Mouse (Mus musculus): ENCODE data around the gene Nav2. TPM values are rescaled to one million over a fixed set of nuclear protein-coding genes. Genes with fewer than 3 reads are reported as not detected.

Nav2 gene
- total RNA-seq, 2 experiments from 2014 or later = 6.1 to 7.5 TPM

DNA sequence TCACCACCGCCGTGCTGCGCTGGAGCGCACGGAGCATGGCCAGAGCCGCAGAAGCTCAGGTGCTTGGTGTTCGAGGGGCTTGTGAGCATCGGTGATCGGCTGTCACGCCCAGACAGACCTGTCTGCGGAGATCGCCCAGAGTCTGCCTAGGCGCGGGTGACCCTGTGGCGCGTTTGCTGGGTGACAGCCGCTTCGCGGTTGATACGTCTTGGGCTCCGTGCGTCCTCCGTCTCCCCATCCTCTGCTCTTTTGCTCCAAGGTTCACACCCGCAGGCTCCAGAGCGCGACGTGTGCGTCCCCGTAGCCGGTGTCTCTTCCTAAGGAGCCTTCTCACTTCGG, 337.7 kb downstream of the Nav2 start:
- DNase-seq (ENCODE audit: low spot score in 2 of 2) = no peak

DNA sequence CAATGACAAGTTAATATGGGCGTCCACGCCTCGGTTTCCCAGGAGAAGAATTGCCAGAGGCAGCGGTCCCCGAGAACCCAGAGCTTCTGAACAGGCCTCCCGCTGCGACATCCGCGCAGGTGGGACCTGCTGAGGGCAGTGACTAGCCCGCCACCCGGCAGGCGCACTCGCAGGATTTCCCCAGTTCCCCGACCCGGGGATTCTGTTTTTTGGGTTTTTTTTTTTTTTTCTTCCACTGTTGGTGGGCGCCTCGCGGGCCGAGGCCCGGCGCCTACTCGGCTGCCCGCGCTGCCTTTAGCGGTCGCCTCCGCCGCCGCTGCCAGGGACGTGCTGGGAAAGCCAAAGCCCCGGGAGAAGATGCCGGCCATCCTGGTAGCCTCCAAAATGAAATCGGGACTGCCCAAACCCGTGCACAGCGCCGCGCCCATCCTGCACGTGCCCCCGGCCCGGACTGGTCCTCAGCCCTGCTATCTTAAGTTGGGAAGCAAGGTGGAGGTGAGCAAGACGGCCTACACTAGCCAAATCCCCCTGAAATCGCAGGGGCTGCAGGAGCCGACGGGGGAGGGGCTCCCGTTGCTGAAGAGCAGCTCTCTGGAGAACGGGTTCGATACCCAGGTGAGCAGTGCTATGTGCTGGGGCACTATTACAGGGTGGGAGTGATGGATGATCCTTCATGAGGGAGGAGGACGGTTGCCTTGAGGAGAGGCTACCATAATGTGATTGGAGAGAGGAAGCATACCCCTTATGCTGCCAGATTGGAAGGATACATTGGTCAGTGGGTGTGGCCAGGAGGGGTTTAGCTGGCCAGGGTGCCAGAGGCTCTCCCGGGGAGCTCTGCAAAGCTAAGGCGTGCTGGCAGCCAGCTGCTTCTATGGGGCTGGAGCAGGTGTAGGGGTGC, 338.3 kb downstream of the Nav2 start:
- peak in 1 of 2 experiments; percentile 28 for DNase-seq (ENCODE audit: low spot score in 2 of 2)

DNA sequence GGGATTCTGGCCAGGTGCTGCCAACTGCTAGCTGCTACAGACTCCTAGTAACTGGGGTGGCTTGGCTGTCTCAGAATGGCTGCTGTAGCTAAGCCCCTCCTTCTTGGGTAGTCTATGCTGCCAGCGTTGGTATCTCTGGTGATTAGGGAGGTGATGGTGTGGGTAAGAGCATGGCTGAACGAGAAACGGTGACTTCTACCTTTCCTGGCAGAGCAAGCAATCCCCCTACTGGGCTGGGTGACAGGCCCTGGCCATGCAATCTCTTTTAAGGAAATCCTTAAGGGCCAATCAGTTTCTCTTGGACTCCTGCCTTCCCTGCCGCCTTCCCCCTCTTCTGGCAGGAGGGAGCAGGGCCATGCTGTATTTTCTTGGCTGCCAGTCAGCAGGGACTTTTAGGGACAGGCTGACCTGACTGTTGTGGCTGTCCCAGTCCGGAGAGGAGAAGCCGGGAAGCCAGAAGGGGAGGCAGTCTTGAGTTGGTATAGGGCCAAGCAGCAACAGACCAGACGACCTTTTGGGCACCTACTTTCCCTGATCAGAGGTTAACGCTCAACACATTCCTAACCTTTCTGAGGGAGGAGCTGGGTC, 339.3 kb downstream of the Nav2 start:
- peak in 1 of 2 experiments; percentile 38 for DNase-seq (ENCODE audit: low spot score in 2 of 2)

DNA sequence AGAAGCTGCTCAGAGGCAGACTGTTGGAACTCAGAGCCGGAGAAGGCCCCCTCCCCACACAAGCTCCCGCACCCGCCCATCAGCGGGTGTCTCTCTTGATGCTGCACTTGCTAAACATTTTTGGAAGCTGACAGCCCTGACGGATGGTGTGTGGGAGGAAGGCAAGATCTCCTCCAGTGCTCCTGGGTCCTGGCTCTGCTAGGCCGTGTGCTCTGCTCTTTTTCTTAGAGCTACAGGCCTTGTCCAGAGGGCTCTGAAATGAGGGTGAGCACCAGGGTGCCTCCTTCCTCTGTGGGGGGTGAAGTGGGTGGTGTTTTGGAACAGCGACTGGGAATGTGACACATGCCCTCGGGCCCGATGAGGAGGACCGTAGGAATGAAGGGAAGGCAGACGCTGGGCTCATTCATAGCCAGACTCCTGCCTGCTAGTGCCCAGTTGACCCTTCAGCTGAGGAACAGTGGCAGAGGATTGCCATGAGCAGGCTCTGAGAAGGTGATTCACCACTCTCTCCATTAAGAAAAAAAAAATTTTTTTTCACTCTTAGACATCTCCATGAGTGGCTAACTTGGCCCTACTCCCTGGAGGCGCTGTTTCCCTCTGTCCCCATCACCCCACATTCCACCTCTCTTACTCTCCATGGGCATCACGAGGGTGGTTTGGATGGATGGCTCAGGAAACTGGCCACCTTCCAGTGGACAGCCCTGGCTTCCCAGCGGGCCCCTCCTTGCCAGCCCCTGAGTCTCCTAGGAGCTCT, 340.0 kb downstream of the Nav2 start:
- no peak for DNase-seq (ENCODE audit: low spot score in 2 of 2)

DNA sequence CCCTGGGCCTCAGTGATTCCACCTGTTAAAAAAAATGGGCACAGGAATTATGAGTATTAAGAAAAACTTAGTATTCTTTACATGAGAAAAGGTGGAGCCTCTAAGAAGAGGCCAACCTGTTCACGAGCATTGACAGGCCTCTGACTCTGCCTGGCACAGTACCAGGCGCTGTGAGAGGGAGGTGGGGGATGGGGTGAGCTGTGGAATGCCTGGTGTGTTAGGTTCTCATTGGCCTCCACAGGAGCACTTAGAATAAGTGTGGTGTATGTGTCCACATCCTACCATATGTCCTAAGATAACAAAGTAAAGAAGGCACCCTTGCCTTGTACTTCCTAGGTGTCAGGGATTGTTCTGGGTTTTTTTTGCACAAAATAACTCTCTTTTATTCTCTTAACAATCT, 340.9 kb downstream of the Nav2 start:
- no peak for DNase-seq (ENCODE audit: low spot score in 2 of 2)

DNA sequence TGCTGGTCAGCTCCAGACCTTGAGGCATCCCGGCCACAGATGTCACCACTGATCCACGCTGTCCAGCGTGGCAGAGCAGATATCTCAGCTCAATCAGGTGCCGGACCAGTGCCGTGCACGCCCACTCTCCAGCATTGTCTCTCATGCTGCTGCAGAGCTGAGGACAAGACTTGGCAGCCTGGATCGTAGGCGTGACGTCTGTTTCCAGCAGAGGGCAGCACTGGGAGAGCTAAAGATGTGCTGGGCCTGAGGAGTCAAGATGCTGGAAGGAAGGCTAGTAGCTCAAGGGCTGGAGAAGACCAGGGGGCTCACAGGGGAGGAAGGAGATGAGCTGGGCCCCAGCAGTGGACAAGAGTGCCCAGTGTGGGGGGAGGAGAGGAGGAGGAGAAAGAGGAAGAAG, 341.5 kb downstream of the Nav2 start:
- DNase-seq (ENCODE audit: low spot score in 2 of 2) = peak; percentile 77 to 79

DNA sequence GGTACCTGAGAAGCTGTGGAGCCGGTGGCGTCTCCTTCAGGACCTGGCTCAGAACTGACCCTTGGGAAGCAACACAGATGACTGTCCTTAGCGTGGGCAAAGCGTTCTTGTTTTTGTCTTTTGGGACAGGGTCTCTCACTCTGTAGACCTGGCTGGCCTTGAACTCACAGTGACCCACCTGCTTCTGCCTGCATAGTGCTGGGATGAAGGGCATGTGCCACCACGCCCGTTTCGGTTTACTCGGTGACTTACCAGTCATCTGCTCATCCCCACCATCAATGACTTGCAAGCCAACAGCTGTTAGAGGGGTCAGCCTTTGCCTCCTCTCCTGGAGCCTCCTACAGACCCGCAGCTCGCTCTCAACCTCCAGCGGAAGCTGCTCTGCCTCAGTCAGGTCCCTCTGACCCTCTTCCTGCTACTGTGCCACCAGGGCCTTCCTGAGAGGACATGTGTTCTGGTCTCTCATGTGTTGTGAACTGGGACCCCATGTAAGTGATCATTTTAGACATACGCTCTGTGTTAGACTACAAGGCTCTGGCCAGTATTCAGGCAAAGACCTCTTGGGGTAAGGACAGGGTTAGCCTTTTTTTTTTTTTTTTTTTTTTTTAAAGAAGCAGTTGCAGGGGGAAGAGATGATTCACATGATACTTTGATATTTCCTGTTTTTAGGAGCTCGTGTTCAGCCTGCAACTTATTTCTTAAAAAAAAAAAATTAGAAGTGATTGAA, 342.2 kb downstream of the Nav2 start:
- no peak for DNase-seq (ENCODE audit: low spot score in 2 of 2)

DNA sequence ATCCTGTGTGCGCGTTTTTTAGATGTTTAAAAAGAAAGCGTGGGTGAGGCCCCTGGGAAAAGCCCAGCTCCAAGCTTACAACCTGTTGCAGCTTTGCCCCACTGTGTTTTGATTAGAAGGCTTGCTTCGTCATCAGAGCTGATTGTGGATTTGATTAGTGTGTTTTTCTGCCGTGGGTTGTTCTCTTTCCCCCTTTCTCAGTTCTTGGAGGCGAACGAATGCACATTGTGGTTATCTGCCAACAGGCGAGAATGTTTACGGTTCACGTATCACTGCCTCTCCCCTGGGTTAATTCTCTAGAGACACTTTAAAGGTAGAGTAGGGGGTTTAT, 342.8 kb downstream of the Nav2 start:
- DNase-seq (ENCODE audit: low spot score in 2 of 2) = no peak

DNA sequence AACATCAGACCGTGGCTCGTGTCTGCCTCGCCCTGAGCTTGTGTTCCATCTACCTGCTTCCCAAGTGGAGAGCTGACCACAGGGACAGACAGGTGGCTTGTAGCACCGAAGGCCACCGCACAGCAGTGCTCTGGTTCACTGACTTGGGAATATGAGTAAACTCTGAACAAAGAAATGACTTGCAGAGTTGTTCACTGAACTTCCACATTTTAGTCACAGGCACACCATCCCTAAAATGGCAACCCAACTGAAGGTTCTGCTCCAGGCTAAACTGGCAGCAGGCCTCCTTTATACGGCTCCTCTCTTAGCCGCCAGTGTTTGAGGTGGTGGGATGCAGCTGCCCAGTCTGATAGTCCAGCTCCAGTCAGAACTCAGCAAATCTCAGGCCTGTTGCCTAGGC, 343.9 kb downstream of the Nav2 start:
- DNase-seq (ENCODE audit: low spot score in 2 of 2) = no peak

DNA sequence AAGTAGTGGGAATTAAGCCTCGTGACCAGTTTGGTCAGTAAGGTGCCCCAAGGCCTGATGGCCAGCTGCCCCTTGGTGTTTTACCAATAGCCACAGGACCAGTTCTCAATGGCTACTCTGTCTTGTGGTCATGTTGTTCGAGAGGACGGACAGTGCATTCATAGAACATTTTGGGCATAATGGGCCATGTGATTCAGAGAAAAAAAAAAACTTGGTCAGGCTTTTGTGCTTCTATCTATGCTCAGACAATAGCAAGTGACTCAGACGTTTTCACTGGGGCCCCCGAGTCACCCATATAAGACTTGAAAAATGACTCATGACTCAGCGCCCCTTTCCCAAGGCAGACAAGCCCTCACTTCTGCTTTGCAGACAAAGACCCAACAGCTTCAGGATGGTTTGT, 344.4 kb downstream of the Nav2 start:
- DNase-seq (ENCODE audit: low spot score in 2 of 2) = no peak

DNA sequence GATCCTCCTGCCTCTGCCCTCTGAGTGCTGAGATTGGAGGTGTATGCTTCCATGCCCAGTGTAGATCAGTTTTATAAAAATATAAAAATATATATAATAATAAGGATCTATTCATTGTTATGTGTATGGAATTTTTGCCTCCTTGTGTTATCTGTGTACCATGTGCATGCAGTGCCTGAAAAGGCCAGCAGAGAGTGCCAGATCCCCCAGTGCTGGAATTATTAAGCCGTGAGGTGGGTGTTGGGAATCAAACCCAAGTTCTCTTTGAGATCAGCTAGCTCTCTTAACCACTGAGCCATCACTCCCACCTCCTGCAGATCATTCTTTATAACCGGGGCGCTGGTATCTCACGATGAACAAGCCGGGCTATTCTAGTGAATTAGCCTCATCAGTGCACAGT, 346.5 kb downstream of the Nav2 start:
- no peak for DNase-seq (ENCODE audit: low spot score in 2 of 2)

DNA sequence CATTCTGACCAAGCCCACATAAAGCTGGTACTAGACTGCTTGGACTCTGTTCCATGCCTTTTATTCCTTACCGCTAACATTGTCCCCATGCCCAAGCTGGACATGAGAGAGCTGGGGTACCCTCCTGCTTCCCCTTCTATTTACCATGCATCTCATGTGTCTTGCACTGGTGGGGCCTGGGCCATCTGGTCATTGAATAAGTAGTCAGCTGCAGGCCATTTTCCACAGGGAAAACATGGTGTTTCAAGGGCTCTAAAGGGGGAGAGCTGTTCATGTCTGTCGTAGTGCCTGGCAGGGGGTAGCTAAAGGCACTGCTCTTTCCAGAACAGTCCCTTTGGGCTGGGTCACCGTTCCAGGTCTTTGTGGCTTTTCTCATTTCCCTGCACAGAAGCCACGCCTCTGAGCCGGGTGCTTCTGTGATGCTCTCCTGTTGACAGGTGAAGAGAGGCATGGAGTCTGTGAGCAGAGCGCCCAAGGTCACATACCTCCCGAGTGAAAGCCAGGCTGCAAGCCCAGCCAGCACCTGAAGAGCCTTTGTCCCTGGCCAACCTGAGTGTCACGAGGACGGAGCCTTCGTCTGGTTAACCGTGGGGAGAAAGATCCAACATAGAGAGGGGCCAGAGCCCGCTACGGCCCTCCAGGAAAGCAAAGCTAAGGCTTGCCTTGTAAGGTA, 348.9 kb downstream of the Nav2 start:
- no peak for DNase-seq (ENCODE audit: low spot score in 2 of 2)

DNA sequence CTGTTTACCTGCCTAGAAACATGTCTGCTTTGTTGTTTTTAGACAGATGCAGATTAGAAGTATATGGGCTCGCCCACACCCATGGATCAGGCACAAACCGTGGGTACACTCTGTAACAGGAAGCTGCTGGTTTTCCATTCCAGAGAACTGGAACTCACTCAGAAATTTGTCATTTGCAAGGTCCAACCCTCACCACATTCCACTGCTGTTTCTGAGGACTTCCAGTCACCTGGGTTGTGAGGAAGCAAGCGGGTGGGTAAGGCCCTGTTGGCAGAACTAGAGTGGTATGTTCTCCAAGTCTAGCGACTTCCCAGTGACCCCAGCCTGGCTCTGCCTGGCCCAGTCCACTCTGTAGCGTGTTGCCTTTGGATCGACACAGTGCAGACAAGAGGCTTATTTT, 349.6 kb downstream of the Nav2 start:
- no peak for DNase-seq (ENCODE audit: low spot score in 2 of 2)

DNA sequence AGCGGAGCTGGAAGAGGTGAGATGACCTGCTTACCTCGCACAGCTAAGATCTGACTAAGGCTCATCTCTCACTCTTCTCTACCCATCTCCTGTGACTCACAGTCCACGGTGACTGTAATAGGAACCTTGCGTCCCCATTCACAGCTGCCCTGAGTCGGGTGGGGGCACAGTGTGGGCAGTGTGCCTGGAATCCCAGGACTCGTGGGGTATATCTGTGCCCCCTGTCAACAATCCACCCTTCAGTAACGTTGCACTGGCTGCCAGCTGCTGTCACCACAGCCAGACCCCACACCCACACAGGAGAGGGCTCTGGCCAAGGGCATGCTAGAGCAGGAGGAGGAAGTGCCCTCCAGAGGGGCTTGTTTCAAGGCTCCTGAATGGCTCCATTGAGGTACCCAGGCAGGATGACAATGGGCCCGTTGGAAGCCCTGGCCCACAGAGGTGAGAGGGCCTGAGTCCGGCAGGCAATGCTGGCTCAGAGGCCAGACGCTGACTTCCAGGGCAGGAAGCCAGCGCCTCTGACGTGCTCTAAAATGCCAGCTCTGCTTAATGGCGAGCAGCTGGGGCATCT, 353.5 kb downstream of the Nav2 start:
- DNase-seq (ENCODE audit: low spot score in 2 of 2) = no peak

DNA sequence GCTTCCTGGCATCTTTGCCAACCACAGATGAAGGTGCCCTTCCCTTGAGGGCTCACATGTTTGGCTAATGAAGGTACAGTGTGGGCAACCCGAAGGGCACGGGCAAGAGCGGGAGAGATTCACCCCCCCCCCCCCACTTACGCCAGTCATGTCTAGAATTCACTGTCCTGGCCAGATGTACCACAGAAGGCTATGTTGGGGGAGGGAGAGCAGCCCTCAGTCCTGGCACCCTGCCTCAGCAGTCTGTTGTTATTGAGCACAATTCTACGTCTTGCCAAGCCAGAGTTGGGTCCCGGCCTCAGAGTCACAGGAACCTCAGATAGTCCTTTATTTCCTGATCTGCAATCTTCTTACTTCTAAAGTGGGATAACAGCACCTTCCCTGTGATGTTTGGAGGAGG, 357.9 kb downstream of the Nav2 start:
- DNase-seq (ENCODE audit: low spot score in 2 of 2) = no peak

DNA sequence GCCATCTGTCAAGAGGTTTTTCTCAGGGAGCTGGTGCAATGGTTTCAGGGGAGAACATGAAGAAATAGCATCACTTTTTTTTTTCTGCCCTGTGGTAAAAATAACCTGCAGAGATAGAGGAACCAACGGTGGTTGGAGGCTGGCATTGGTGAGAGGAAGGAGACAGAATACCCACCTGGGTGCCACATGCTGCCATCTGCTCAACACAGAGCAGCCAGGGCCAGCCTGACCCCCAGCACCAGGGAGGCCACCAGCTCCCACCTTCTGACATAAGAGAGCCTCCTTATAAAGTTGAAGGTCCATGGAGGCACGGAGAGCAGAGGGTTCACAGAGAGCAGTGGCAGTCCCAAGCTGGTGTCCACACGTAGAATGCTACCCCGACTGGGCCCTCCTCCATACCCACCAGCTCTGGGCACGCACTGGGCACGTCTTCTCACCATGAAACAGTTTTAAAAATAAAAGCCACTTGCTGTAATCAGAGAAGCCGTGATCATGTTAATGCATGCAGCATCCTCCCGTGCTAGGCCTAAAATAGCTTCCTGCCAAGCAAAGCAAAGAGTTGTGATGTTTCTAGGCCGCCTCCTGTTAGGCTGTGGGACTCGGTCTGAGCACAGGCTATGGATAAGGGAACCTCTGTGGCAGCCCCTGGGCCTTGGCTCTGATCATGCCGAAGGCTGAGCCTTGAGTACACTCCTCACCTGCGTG, 359.3 kb downstream of the Nav2 start:
- no peak for DNase-seq (ENCODE audit: low spot score in 2 of 2)

DNA sequence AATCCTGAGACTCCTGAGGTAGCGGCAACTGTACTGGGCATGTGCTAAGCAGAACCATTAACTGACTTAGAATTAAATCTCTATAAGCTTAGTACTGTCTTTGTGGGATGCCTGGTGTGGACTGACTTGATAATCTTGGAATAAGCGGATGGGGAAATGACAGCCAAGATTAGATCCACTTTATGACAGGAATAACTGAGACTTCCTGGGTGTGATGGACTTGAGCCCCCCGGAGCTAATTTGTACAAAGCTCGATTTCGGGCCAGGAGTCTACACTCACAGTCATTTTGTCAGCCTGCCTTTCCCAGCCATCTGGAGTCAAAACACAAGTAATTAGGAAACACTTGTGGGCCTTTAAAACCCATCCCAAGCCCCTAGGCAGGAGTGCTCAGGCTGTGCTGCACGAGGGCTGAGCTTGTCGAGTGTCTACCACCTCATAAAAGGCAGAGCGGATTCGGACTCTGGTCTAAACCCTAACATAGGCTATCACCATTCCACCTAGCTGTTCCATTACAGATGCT, 359.9 kb downstream of the Nav2 start:
- no peak for DNase-seq (ENCODE audit: low spot score in 2 of 2)

DNA sequence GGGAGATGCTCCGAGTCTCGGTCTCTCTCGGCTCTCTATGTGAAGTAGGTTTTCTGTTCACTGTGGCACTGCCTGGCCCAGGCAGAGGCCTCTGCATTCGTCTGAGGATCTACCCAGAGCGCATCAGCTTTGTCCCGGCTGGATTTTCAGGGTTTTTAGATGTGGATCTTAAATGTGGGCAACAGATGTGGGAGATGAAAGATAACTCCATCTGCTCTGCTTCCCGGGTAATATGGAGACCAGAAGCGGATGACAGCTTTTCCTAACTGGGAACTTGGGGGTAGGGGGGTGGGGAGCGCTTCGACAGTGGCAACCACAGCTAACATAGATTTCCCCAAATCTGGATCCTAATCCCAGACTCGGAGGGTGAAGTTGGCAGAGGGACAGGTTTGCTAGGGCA, 362.3 kb downstream of the Nav2 start:
- no peak for DNase-seq (ENCODE audit: low spot score in 2 of 2)

DNA sequence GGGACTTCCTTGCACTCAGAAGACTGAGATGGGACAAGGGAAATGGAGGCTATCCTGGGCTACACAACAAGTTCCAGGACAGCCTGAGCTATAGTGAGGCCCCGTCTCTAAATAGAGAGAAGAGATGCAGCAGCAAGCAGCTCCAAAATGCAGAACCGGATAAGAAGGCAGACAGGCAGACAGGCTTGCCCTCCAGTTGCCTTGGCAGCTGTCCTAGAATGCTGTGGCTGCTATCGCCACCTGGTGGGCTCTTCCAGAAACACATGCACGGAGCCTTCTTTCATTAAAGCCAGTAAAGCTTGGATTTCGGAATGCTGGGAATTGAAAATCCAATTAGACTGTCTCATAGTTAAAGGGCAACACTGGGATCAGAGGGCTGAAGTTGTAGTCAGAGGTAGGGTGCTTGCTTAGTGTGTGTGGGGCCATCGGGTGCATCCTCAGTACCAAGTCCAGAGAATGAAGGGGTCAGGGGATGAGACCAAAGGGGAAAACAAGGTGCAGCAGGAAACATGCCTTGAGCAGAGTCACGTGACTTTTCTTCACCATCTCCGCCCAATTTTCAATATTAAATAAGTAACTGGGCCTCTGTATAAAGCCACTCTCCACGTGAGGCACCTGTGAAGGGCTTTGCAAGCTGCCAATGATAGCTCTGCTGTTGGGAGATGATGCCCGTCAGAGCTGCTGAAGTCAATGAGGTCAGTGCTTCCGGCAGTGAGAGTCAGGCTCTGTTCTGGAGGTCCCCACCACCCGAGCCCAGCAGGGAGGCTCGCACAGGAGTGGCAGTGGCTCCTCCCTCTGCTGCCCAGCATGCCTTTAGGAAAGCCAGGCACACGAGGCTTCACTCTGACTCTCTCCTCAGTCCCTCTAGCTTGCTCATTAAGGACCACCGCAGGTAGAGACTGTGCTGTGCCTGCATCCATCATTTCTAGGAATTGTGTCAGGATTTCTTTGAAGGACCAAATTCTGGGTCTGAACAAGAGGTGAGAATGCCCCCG, 364.2 kb downstream of the Nav2 start:
- DNase-seq (ENCODE audit: low spot score in 2 of 2) = peak; percentile 70 to 78

Measured in adrenal gland, adult 18-20 months (tissue).